Mouse (Mus musculus): Measurements from ENCODE around the gene Atp2b2. TPM values are rescaled to one million over a fixed set of nuclear protein-coding genes. Genes with fewer than 3 reads are reported as not detected.
A peak's percentile ranks its signal among the peaks of the same experiment; 100 is the strongest.

Atp2b2 gene
- polyA plus RNA-seq, 1 experiment from 2014 or later, result 0.62 TPM

DNA sequence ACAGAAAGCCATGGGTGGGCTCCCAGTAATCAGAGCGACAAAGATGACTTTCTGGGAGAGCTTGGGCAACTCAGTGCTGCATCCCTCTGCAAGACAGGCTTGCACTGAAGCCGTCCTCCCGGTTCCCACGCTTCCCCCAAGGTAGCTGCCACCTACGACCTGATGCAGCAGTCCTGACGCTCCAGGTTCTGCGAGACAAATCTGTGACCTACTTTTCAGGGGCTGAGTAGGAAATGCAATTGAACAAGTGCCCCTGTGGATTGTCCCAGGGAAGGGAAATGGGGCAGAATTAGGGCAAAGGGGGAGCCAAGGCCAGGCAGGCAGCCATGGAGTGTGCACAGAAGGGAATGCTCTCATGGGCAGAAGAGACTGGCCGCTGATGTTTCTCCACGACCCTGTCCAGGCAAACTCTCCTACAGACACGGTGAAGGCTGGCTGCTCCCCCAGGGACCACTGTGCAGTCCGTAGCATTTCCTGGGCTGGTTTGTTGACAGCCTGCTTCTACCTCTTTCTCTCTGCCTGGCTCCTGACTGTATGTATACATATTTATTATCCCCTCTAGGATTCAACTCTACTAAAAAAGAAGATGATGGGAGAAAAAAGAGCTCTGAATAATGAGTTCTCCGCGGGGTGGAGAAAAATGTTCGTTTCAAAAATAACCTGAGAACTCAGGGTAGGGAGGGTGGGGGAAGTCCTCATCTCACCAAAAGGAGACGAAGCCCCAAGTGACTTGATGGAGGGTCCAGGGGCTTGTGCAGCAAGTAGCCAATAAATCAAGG is 15.8 kb upstream of the Atp2b2 start:
- H3K27me3 ChIP-seq, result no peaks in the 10 kb centered on the region
- H3K4me1 ChIP-seq, result no peaks in the 10 kb centered on the region
- no peak overlapping the region for H3K27ac ChIP-seq
- H3K9me3 ChIP-seq (replicated peaks), result no peaks in the 10 kb centered on the region
- H3K36me3 ChIP-seq, result no peaks in the 10 kb centered on the region
- ATAC-seq (replicated peaks; ENCODE audit: low FRiP score), result no peak
- H3K4me3 ChIP-seq (replicated peaks), result no peak overlapping the region
- no peak overlapping the region for H3K9ac ChIP-seq
- no peak overlapping the region for H3K4me2 ChIP-seq
- WGBS, result 57% methylated on average over 15 of the region's 15 CpGs

DNA sequence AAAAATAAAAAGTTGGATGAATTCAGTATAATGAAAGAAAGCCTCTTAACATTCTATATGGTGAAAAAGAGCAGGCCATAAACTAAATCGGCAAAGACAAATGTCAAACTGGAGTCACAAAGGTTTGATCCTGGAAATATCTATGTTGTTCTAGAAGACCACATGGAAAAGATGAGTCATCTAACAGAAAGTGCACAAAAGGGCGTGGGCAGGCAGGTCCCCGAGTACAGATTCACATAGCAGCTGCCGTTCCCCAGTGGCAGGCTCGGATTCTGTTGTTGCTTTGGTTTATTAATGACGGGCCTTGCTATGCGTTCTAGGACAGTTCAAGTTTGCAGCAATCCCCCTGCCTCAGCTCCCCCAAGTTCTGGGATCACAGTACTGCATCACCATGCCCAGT is 12.9 kb upstream of the Atp2b2 start:
- H3K36me3 ChIP-seq, result no peaks in the 10 kb centered on the region
- WGBS, result 80% methylated on average over 7 of the region's 7 CpGs
- no peaks in the 10 kb centered on the region for H3K4me1 ChIP-seq
- no peaks in the 10 kb centered on the region for H3K9me3 ChIP-seq (replicated peaks)
- H3K4me2 ChIP-seq, result no peak overlapping the region
- no peak for ATAC-seq (replicated peaks; ENCODE audit: low FRiP score)
- no peak overlapping the region for H3K27ac ChIP-seq
- no peak overlapping the region for H3K9ac ChIP-seq
- H3K4me3 ChIP-seq (replicated peaks), result no peak overlapping the region
- H3K27me3 ChIP-seq, result no peaks in the 10 kb centered on the region

DNA sequence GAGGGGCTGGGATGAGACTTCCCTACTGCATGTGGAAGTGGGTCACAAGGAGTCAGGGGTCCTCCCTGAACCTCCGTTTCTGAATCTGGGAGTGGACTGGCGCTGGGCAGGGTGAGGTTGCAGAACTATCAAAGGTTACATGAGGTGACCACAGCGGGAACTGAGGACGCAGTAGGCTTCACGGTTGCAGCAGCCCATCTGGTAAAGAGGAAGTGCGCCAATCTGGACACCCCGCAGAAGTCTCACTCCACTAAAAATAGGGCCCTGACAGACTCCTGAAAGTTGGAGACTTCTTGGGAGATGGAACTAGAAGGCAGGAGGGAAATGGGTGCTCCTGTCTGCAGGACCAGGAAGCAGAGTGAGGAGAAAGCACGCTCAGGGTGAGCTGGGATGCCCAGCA is 2.5 kb upstream of the Atp2b2 start:
- Histone ChIP-seq H3K27me3 (peaks cover 55% of the 10 kb centered on the region), H3K9ac (no peak overlapping the region), H3K4me2 (no peak overlapping the region), H3K36me3 (no peaks in the 10 kb centered on the region), H3K4me1 (peaks cover 8% of the 10 kb centered on the region; the same call in 1 of the 2 replicates), H3K4me3 (replicated peaks) (no peak overlapping the region), H3K27ac (no peak overlapping the region), H3K9me3 (replicated peaks) (no peaks in the 10 kb centered on the region)
- 79% methylated on average over 8 of the region's 8 CpGs for WGBS
- no peak for ATAC-seq (replicated peaks; ENCODE audit: low FRiP score)

DNA sequence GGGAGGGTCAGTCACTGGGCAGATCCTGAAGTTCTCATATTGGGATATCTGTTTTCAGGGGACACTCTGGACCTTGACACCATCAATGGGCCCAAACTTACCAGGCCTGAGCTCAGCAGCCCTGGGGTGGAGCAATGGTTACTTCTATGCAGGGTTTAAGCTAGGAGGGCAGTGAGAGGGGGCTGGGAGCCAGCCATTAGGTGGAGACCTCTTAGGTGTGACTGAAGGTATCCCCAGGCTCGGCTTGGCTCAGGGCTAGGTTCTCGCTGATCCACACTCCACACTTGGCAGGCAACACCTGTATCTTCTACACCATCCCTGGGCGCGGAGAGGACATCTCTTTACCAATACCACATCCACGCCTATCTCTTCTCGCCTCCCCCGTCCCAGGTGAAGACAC is 423 bp upstream of the Atp2b2 start:
- no peak overlapping the region for H3K4me2 ChIP-seq
- H3K27me3 ChIP-seq, result peaks cover 71% of the 10 kb centered on the region
- no peak overlapping the region for H3K9ac ChIP-seq
- 96% methylated on average over 7 of the region's 7 CpGs for WGBS
- H3K36me3 ChIP-seq, result no peaks in the 10 kb centered on the region
- no peak for ATAC-seq (replicated peaks; ENCODE audit: low FRiP score)
- no peak overlapping the region for H3K27ac ChIP-seq
- H3K4me1 ChIP-seq, result peaks cover 8% of the 10 kb centered on the region; the same call in 1 of the 2 replicates
- no peak overlapping the region for H3K4me3 ChIP-seq (replicated peaks)
- H3K9me3 ChIP-seq (replicated peaks), result no peaks in the 10 kb centered on the region

DNA sequence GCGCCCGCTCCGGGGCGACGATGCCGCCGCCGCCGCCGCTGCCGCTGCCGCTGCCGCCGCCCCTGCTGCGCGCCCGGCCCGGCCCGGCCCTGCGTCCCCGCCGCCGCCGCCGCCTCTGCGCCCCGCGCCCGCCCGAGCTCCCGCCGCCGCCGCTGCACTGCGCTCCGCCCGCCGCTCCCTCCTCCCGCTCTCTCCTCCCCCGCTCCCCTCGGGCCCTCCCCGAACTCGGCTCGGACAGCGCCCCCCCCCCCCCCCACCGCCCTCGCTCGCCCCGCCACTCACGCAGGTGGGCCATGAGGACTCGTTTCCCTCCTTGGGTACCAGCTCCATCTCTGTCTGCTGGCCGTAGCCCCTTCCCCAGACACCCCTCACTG is 515 bp downstream of the Atp2b2 start:
- 2% methylated on average over 9 of the region's 52 CpGs for WGBS
- Histone ChIP-seq H3K27ac (no peak overlapping the region), H3K9me3 (replicated peaks) (no peaks in the 10 kb centered on the region), H3K4me3 (replicated peaks) (peak overlapping the region; percentile 44), H3K36me3 (no peaks in the 10 kb centered on the region), H3K9ac (peak overlapping the region; percentile 25), H3K27me3 (peaks cover 72% of the 10 kb centered on the region), H3K4me1 (peaks cover 8% of the 10 kb centered on the region; the same call in 1 of the 2 replicates), H3K4me2 (peak overlapping the region; percentile 82)
- no peak for ATAC-seq (replicated peaks; ENCODE audit: low FRiP score)

DNA sequence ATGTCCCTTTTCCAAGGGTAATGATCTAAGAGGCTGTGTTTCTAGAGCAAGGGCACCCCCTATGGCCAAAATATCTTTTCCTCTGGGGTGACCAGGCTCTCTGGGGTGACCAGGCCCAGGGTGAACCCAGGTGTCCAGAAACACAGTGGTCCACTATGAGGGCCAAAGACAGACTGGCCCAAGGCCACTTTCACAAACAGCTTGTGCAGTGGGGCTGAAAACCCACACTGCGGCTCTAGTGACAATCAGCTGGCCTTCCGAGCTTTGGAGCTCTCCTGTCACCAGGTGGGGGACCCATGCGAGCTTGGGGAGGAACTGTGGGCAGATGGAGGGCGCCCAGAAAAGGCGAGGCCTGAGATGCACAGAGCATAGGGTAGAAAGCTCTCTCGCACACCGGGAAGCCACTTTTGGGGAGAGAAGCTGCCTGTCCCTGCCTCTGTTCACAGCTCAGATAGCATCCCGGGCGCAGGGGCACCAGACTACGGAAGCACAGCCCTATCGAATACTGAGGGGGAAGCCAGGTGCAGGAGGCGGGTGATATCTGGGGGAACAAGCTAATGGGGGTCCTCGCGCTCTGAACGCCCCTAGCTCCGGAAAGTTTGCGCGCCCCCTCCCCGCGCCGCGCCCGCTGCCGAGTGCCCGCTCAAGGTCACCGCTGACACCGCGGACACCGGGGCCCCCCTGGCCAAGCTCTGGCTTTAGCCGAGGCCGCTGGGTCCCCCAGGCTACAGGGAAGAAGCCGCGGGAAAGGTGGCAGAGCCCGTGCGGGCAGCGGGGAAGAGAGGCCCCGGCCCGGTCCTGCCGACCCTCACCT is 1.1 kb downstream of the Atp2b2 start:
- Histone ChIP-seq H3K27ac (no peak overlapping the region), H3K4me3 (replicated peaks) (peak overlapping the region; percentile 44), H3K4me2 (peak overlapping the region; percentile 82), H3K36me3 (no peaks in the 10 kb centered on the region), H3K27me3 (peaks cover 72% of the 10 kb centered on the region), H3K4me1 (peaks cover 8% of the 10 kb centered on the region; the same call in 1 of the 2 replicates), H3K9ac (peak overlapping the region; percentile 25), H3K9me3 (replicated peaks) (no peaks in the 10 kb centered on the region)
- 0 out of 2 replicates have a peak, but pooled peaks have one; percentile 54 for ATAC-seq (replicated peaks; ENCODE audit: low FRiP score)
- WGBS, result 1% methylated on average over 38 of the region's 39 CpGs

DNA sequence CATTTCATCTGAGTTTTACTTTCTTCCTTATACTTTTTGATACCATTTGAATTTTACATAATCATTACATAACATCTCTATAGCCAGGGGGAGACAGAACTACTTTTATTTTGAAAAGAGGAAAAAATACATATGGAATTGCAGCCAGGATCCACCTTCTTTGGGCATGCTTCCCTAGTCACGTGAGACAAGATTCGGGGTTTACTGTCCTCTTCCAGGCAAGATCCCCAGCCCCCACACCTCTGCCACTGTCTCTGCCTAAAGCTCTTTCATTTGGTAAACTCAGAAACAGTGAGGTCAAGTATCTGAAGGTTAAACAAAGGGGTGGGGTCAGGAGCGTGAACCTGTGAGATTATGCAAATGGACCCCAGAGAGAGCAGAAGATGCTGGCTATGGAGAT is 6.7 kb downstream of the Atp2b2 start:
- no peak overlapping the region for H3K9ac ChIP-seq
- no peak for ATAC-seq (replicated peaks; ENCODE audit: low FRiP score)
- no peak overlapping the region for H3K4me3 ChIP-seq (replicated peaks)
- 58% methylated on average over 3 of the region's 3 CpGs for whole genome bisulfite sequencing
- peaks cover 25% of the 10 kb centered on the region for H3K27me3 ChIP-seq
- H3K36me3 ChIP-seq, result no peaks in the 10 kb centered on the region
- H3K4me1 ChIP-seq, result no peaks in the 10 kb centered on the region
- no peaks in the 10 kb centered on the region for H3K9me3 ChIP-seq (replicated peaks)
- H3K4me2 ChIP-seq, result no peak overlapping the region
- H3K27ac ChIP-seq, result no peak overlapping the region

DNA sequence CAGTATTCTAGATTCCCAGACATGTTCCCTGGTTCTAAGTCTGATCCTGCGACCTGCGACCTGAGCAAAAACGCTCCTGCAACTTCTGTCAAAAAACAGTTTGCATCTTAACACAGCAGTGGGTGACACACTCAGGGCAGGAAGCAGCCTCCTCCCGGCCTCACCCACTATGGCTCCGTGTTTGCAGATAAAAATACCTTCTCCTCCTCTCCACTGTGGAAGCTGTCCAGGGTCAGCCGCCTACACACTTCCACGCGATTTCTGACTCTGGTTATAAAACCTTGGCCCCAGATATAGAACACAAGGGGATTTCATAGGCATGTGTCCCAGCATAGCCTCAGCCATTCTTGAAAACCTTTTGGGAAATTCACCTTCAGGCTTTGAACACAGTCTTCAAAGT is 9.6 kb downstream of the Atp2b2 start:
- peaks cover 2% of the 10 kb centered on the region; the same call in 1 of the 2 replicates for H3K27me3 ChIP-seq
- H3K4me1 ChIP-seq, result no peaks in the 10 kb centered on the region
- H3K4me2 ChIP-seq, result no peak overlapping the region
- H3K27ac ChIP-seq, result no peak overlapping the region
- 70% methylated on average over 8 of the region's 8 CpGs for WGBS
- H3K9me3 ChIP-seq (replicated peaks), result no peaks in the 10 kb centered on the region
- no peak for ATAC-seq (replicated peaks; ENCODE audit: low FRiP score)
- no peak overlapping the region for H3K9ac ChIP-seq
- H3K36me3 ChIP-seq, result no peaks in the 10 kb centered on the region
- H3K4me3 ChIP-seq (replicated peaks), result no peak overlapping the region

DNA sequence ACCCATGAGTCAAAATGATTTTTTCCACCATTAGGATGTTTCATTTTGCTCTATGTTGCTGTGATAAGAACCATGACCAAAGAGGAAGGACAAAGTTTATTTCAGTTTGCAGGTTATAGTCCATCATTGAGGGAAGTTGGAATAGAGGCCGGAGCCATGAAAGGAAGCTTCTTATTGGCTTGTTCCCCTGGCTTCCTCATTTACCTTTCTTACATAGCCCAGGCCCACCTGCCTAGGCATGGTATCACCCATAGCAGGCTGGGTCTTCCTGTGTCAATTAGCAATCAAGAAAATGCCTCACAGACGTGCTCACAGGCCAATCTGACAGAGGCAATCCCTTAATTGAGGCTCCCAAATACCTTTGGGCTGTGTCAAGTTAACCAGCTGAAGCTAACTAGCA is 18.6 kb downstream of the Atp2b2 start:
- ATAC-seq (replicated peaks; ENCODE audit: low FRiP score), result no peak
- Histone ChIP-seq H3K4me2 (no peak overlapping the region), H3K9ac (no peak overlapping the region), H3K9me3 (replicated peaks) (no peaks in the 10 kb centered on the region), H3K27me3 (peaks cover 5% of the 10 kb centered on the region; the same call in 1 of the 2 replicates), H3K4me1 (no peaks in the 10 kb centered on the region), H3K4me3 (replicated peaks) (no peak overlapping the region), H3K36me3 (no peaks in the 10 kb centered on the region), H3K27ac (no peak overlapping the region)
- 65% methylated on average over 2 of the region's 2 CpGs for WGBS

DNA sequence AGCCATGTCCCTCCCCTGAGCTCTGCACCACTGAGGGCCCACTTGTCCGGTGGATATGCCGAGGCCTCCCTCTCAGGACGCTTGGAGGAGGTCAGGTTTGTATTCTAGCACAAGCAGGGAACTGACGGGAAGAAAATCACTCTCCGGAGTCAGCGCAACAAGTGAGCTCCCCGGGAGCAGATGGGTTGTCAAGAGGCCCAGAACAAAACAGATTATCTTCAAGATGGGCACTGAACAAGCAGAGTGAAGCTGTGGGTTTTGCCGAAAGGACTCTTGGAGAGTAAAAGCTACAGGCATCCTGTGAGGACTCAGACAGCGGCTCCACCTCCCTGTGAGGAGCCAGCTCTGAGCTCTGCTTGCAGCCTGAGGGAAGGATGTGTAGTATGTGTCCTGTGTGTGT is 20.3 kb downstream of the Atp2b2 start:
- Histone ChIP-seq H3K9ac (no peak overlapping the region), H3K9me3 (replicated peaks) (no peaks in the 10 kb centered on the region), H3K4me1 (no peaks in the 10 kb centered on the region), H3K36me3 (no peaks in the 10 kb centered on the region), H3K27me3 (peaks cover 14% of the 10 kb centered on the region; the same call in 1 of the 2 replicates), H3K4me3 (replicated peaks) (no peak overlapping the region), H3K27ac (no peak overlapping the region), H3K4me2 (no peak overlapping the region)
- no peak for ATAC-seq (replicated peaks; ENCODE audit: low FRiP score)
- WGBS, result 79% methylated on average over 9 of the region's 9 CpGs

DNA sequence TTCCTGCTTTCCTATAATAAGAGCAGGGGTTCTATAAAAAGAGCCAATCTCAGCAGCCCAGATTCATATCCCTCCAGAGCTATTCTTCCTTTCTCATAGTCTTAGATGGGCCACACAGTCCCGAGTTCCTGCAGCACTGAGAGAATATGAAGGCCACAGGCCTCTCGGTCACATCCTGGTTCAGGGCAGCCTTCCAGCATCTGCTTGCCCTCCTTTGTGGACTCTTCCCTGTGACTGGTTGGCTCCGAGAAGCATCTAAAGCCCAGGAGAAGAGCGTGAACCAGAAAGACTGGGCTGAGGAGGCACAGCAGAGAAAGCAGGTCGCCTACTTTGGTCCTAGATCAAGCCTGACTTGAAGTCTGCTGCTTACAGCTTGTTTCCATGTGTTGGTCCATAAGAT is 28.6 kb downstream of the Atp2b2 start:
- H3K4me3 ChIP-seq (replicated peaks), result no peak overlapping the region
- H3K9ac ChIP-seq, result no peak overlapping the region
- 62% methylated on average over 5 of the region's 5 CpGs for WGBS
- no peak overlapping the region for H3K4me2 ChIP-seq
- H3K36me3 ChIP-seq, result no peaks in the 10 kb centered on the region
- peaks cover 39% of the 10 kb centered on the region for H3K27me3 ChIP-seq
- ATAC-seq (replicated peaks; ENCODE audit: low FRiP score), result no peak
- H3K27ac ChIP-seq, result no peak overlapping the region
- H3K4me1 ChIP-seq, result peaks cover 20% of the 10 kb centered on the region
- H3K9me3 ChIP-seq (replicated peaks), result no peaks in the 10 kb centered on the region

DNA sequence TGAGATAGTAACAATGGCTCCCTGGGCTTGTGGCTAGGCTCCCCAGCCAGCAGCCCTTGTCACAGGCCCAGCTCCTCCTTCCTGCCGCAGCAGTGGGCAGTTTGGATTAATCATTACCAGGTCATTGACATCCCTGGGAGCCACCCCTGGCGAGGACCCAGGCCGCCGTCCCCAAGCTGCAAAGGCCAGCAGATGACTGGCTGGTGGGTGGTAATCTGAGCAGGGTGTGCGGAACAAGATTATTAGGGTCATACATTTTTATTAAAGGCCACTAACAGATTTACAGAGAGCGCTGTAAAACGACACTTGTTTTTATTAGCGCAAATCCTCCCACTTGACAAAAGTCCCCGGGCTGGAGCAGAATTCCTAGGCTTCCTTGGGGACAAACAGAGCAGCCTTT is 29.6 kb downstream of the Atp2b2 start:
- H3K27me3 ChIP-seq, result peaks cover 34% of the 10 kb centered on the region
- H3K27ac ChIP-seq, result peak overlapping the region; percentile 69; the same call in 1 of the 2 replicates
- 2% methylated on average over 9 of the region's 9 CpGs for WGBS
- H3K36me3 ChIP-seq, result no peaks in the 10 kb centered on the region
- H3K9ac ChIP-seq, result no peak overlapping the region
- peaks cover 20% of the 10 kb centered on the region for H3K4me1 ChIP-seq
- ATAC-seq (replicated peaks; ENCODE audit: low FRiP score), result peak; percentile 94
- no peaks in the 10 kb centered on the region for H3K9me3 ChIP-seq (replicated peaks)
- peak overlapping the region; percentile 36 for H3K4me2 ChIP-seq
- no peak overlapping the region for H3K4me3 ChIP-seq (replicated peaks)

Measured in kidney, embryonic 15.5 days (tissue).